Mouse (Mus musculus): Measurements from ENCODE around the gene 1700023F06Rik.

GRCm38 (mm10) chr11:103174411-103174832 lies 33.9 kb downstream of the 1700023F06Rik start:
- TF ChIP-seq CTCF (IDR thresholded peaks at IDR 0.05; ENCODE audit: extremely low read depth, insufficient read length, insufficient replicate concordance, low read depth, low read length) (no peak), POLR2A (IDR thresholded peaks at IDR 0.05; ENCODE audit: low read depth, low read length) (no peak)
